In the genomic region with DNA sequence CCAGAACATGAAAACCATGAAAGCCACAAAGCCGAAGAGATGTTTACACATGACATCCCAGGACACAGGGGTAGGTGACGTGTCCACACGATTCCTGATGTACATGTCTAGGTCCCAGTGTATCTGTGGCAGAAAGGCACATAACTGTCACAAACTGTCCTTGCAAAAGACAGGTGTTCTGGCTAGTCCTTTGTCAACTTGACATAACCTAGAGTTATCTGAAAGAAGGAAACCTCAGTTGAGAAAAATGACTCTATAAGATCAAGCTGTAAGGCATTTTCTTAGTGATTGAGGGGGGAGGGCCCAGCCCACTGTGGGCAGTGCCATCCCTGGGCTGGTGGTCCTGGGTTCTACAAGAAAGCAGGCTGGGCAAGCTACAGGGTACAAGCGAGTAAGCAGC, we compare ENCODE assay signal across 17 mouse cellular contexts. TPM values are rescaled to one million over a fixed set of nuclear protein-coding genes. Genes with fewer than 3 reads are reported as not detected.
A peak's percentile ranks its signal among the peaks of the same experiment; 100 is the strongest.
DNase-seq lines count a peak whose midpoint lies in the region; ATAC-seq and TF ChIP-seq lines count a peak whose summit lies in the region.
"Had no signal": no experiment of that assay in that cellular context is flagged by ENCODE, and none has a peak within 500 bp of the region (broad histone marks: within the 10 kb centered on the region; RNA-seq: fewer than 3 reads in every experiment).

Gene Gm20538 (minus strand): TSS at position 101 of the 400 bp plus-strand sequence.

- WGBS in kidney, adult 2 months, result 91% methylated on average over 4 of the region's 4 CpGs
- WGBS in midbrain, embryonic 13.5 days, result 95% methylated on average over 4 of the region's 4 CpGs
- 94% methylated on average over 4 of the region's 4 CpGs for WGBS in midbrain, embryonic 16.5 days

- peak within 1 kb of the TSS; percentile 51; the same call in 1 of the 2 replicates for H3K27ac ChIP-seq in kidney, adult 2 months (ENCODE audit: insufficient read depth, low read depth, low read length)
- H3K27ac ChIP-seq in midbrain, embryonic 13.5 days, result no peak within 1 kb of the TSS
- H3K27ac ChIP-seq in midbrain, embryonic 16.5 days (ENCODE audit: low read length), result no peak within 1 kb of the TSS
- H3K27ac ChIP-seq: left cerebral cortex, adult 2 months had no signal

- H3K4me3 ChIP-seq in erythroblast, embryonic 14.5 days (replicated peaks), result peak within 1 kb of the TSS; percentile 15
- peak within 1 kb of the TSS; percentile 9; the same call in 1 of the 2 replicates for H3K4me3 ChIP-seq in kidney, adult 2 months (ENCODE audit: insufficient read depth, low read depth, low read length)
- no peak within 1 kb of the TSS; the same call in 1 of the 2 replicates for H3K4me3 ChIP-seq in midbrain, embryonic 13.5 days (replicated peaks)
- H3K4me3 ChIP-seq in midbrain, embryonic 16.5 days (ENCODE audit: low read depth, low read length), result no peak within 1 kb of the TSS

- H3K4me1 ChIP-seq in erythroblast, embryonic 14.5 days (ENCODE audit: control insufficient read depth), result peaks cover 29% of the 10 kb centered on the region
- H3K4me1 ChIP-seq in kidney, adult 2 months (ENCODE audit: control insufficient read depth, insufficient read depth, low read length), result peaks cover 4% of the 10 kb centered on the region; the same call in 1 of the 2 replicates
- peaks cover 16% of the 10 kb centered on the region for H3K4me1 ChIP-seq in midbrain, embryonic 13.5 days (replicated peaks)
- peaks cover 16% of the 10 kb centered on the region for H3K4me1 ChIP-seq in midbrain, embryonic 16.5 days (ENCODE audit: control insufficient read depth, insufficient read depth, low read length)

- no peaks in the 10 kb centered on the region; the same call in 1 of the 2 replicates for H3K9me3 ChIP-seq in erythroblast, embryonic 14.5 days (ENCODE audit: control insufficient read depth, low read length)
- H3K9me3 ChIP-seq in midbrain, embryonic 13.5 days, result no peaks in the 10 kb centered on the region
- H3K9me3 ChIP-seq in midbrain, embryonic 16.5 days (replicated peaks; ENCODE audit: control insufficient read depth, low read length, poor library complexity, severe bottlenecking), result no peaks in the 10 kb centered on the region

- peaks cover under 1% of the 10 kb centered on the region; the same call in 1 of the 2 replicates for H3K27me3 ChIP-seq in erythroblast, embryonic 14.5 days (ENCODE audit: control insufficient read depth)
- H3K27me3 ChIP-seq in kidney, adult 2 months (replicated peaks; ENCODE audit: control insufficient read depth, insufficient read depth, low read length), result no peaks in the 10 kb centered on the region
- peaks cover 2% of the 10 kb centered on the region; the same call in 1 of the 2 replicates for H3K27me3 ChIP-seq in midbrain, embryonic 13.5 days
- no peaks in the 10 kb centered on the region for H3K27me3 ChIP-seq in midbrain, embryonic 16.5 days (ENCODE audit: control insufficient read depth, insufficient read depth, low read depth, low read length)

- H3K9ac ChIP-seq in midbrain, embryonic 13.5 days (replicated peaks), result no peak within 1 kb of the TSS
- no peak within 1 kb of the TSS for H3K9ac ChIP-seq in midbrain, embryonic 16.5 days (ENCODE audit: low read depth, low read length)

- H3K36me3 ChIP-seq in erythroblast, embryonic 14.5 days (ENCODE audit: control insufficient read depth), result peaks cover 59% of the 10 kb centered on the region
- H3K36me3 ChIP-seq in kidney, adult 2 months (ENCODE audit: control insufficient read depth, insufficient read depth, low read length), result peaks cover 12% of the 10 kb centered on the region
- peaks cover 58% of the 10 kb centered on the region for H3K36me3 ChIP-seq in midbrain, embryonic 13.5 days
- H3K36me3 ChIP-seq in midbrain, embryonic 16.5 days (ENCODE audit: control insufficient read depth, insufficient read depth, low read length), result peaks cover 30% of the 10 kb centered on the region

- no peak for TF ChIP-seq POLR2A in kidney, adult 2 months (IDR thresholded peaks at IDR 0.05; ENCODE audit: low read depth, low read length)

- no peak for ATAC-seq in erythroblast, adult 5-6 weeks (replicated peaks; ENCODE audit: low FRiP score, poor library complexity, severe bottlenecking)
- ATAC-seq in midbrain, embryonic 13.5 days, result no peak
- no peak for ATAC-seq in midbrain, embryonic 16.5 days

- peak within 1 kb of the TSS; percentile 97; the same call in 1 of the 2 replicates for H3K4me2 ChIP-seq in midbrain, embryonic 13.5 days (replicated peaks)
- H3K4me2 ChIP-seq in midbrain, embryonic 16.5 days (ENCODE audit: low read length), result no peak within 1 kb of the TSS

- TF ChIP-seq CTCF in kidney, adult 2 months (conservative IDR thresholded peaks at IDR 0.05; ENCODE audit: insufficient read depth, insufficient read length, low read depth, low read length), result no peak

- DNase-seq in kidney, adult 2 months, result no peak
- no peak for DNase-seq in kidney, adult 9 months
- no peak for DNase-seq in embryo, embryonic 10 days (ENCODE audit: low spot score)
- no peak for DNase-seq in left cerebral cortex, adult 8-10 months (ENCODE audit: low spot score in 2 of 2)
- DNase-seq: adrenal gland, adult 8-10 months; cerebellum, postnatal 25 days; retina, postnatal 1 day had no signal

RNA-seq across cellular contexts. Expression of gene Gm20538, which starts in this region (rescaled TPM):
- polyA plus RNA-seq in erythroblast, embryonic 14.5 days (2012), result not detected in 2 replicates
- not detected in 2 replicates for total RNA-seq in erythroblast, adult 5-6 weeks (2015; ENCODE audit: low replicate concordance)
- total RNA-seq in erythroblast, adult 5-6 weeks (2017; ENCODE audit: low replicate concordance), result not detected in 2 replicates
- polyA plus RNA-seq in kidney, adult 2 months (2012; rRNA removed), result not detected in 2 replicates
- not detected in 2 replicates for polyA plus RNA-seq in midbrain, embryonic 13.5 days (2015; fragmentation: Nextera tagmentation; extraction: Ambion mirVana)
- polyA plus RNA-seq in midbrain, embryonic 16.5 days (2015; fragmentation: Nextera tagmentation; extraction: Ambion mirVana), result not detected in 2 replicates
- total RNA-seq in left cerebral cortex, adult 8-10 months (2022), result not detected
- total RNA-seq: adrenal gland, adult 8-10 months; gastrocnemius, postnatal 4 days; left cerebral cortex, adult 2 months; liver, adult 2 months had no signal
- polyA plus RNA-seq: liver, adult 2 months; spleen, adult 2 months; testis, adult 2 months; urinary bladder, adult 2 months had no signal

Comparison
In these comparisons a context has a peak if more than half of its experiments do, and no peak if none do; other contexts are left out.
1. H3K4me3 ChIP-seq: peak in erythroblast, embryonic 14.5 days (single experiment) and kidney, adult 2 months (single experiment); none in midbrain, embryonic 13.5 days (single experiment) and midbrain, embryonic 16.5 days (single experiment).